Mouse (Mus musculus) CH12.LX (cell line): ENCODE results near the gene Cobl.

Source experiments
- CTCF ChIP-seq, 2 experiments: IDR thresholded peaks in 1 of 2; conservative IDR thresholded peaks in 1 of 2; 2 replicates each; pipeline ENCODE4 v1.5.1; 2011 to 2012; ENCODE audit warnings: low read depth in 2 of 2, low read length in 2 of 2, improper control_type of control experiment in 1 of 2, inconsistent platforms in 1 of 2, mild to moderate bottlenecking in 1 of 2, moderate library complexity in 1 of 2
- E2F4 ChIP-seq: IDR thresholded peaks from 2 replicates; pipeline ENCODE4 v1.6.1; 2011; ENCODE audit warnings: low read depth, low read length, improper control_type of control experiment; ENCODE audit not compliant: insufficient replicate concordance
- EP300 ChIP-seq: IDR thresholded peaks from 2 replicates; pipeline ENCODE4 v1.6.1; 2011; ENCODE audit warnings: low read length, improper control_type of control experiment
- MAFK ChIP-seq: IDR thresholded peaks from 2 replicates; pipeline ENCODE4 v1.6.1; 2011; ENCODE audit warnings: low read length, improper control_type of control experiment; ENCODE audit not compliant: insufficient replicate concordance
- MAZ ChIP-seq: IDR thresholded peaks from 2 replicates; pipeline ENCODE4 v1.6.1; 2012; ENCODE audit warnings: low read depth, mild to moderate bottlenecking, inconsistent platforms, low read length, improper control_type of control experiment, moderate library complexity
- POLR2A ChIP-seq: IDR thresholded peaks from 2 replicates; pipeline ENCODE4 v1.6.1; 2011; ENCODE audit warnings: low read depth, mild to moderate bottlenecking, improper control_type of control experiment, low read length
- USF1 ChIP-seq: IDR thresholded peaks from 2 replicates; pipeline ENCODE4 v1.6.1; 2014; ENCODE audit warnings: low read depth, mild to moderate bottlenecking, inconsistent platforms, low read length, improper control_type of control experiment

- no peak for TF ChIP-seq EP300
- TF ChIP-seq POLR2A: no peak
- no peak for TF ChIP-seq CTCF (conservative IDR thresholded peaks at IDR 0.05 in 1 of 2, IDR thresholded peaks at IDR 0.05 in 1 of 2; ENCODE audit: low read depth in 2 of 2, low read length in 2 of 2)
- no peak for TF ChIP-seq MAZ
- TF ChIP-seq E2F4: no peak
- TF ChIP-seq USF1: no peak
- TF ChIP-seq MAFK: no peak
Measured at GRCm38 (mm10) chr11:12346486-12346885, 118.3 kb downstream of the Cobl start.
